7 mouse cellular contexts compared by ENCODE assay signal in the genomic region with DNA sequence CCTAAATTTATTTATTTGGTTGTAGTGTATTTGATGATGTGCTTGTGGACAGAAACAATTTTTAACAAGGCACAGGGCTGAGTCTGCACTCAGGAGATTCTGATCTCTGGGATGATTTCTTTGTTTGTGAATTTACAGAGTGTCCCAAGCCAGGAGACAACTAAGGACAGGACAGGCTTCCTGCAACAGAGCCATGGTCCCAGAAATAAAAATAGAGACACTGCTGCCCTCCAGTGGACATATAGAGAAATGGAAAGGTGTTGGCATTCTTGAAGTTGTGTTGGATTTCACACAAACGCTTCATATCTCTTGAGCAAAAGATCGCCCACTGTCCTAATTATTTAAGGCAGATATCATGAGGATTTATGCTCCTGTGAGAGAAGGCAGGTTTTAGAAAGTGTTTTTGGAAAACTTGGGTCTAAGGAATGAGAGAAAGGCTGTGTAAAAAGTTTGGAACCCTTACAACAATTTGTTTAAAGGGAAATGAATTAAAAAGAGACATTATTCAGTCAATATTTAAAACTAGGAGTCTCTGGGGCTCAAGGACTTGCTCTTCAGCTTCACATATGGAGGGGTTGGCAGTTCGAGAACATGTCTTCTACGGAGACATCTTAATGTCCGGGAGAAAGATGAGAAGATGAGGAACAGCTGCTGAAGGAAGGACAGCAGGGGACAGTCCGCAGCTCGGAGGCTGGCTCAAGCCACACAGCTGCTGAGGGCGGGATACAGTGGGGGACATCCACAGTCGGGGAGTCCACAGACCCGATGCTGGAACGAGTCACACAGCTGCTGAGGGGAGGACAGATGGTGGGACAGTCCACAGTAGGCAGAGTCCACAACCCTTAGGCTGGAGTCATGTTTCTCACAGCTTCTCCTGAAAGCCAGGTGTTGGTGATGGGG.
DNase-seq lines count a peak whose midpoint lies in the region; ATAC-seq lines count a peak whose summit lies in the region.

No protein-coding gene starts in this region.

- H3K27ac ChIP-seq in hindbrain, embryonic 15.5 days (replicated peaks), result no peak overlapping the region
- H3K27ac ChIP-seq in neural tube, embryonic 13.5 days (replicated peaks), result no peak overlapping the region

- intact Hi-C loops in left cerebral cortex, postnatal 4 days (cut with DNase I), result loop anchor here (5.0 to 10.0 kb wide), 2 partner anchors 576 to 754 kb away; no protein-coding TSS in a partner anchor

- no peaks in the 10 kb centered on the region for H3K27me3 ChIP-seq in hindbrain, embryonic 15.5 days
- H3K27me3 ChIP-seq in neural tube, embryonic 13.5 days, result no peaks in the 10 kb centered on the region

- 57% methylated on average over 11 of the region's 11 CpGs for WGBS in hindbrain, embryonic 15.5 days
- 58% methylated on average over 11 of the region's 11 CpGs for WGBS in neural tube, embryonic 13.5 days

- no peak overlapping the region for H3K9ac ChIP-seq in hindbrain, embryonic 15.5 days
- H3K9ac ChIP-seq in neural tube, embryonic 13.5 days, result no peak overlapping the region

- DNase-seq in right cerebral cortex, postnatal 10 days (ENCODE audit: low spot score in 2 of 2), result peak; percentile 53 to 61
- DNase-seq in right cerebral cortex, postnatal 25 days, result no peak
- peak; percentile 34 for DNase-seq in T-cell, adult 2 months (ENCODE audit: low spot score)
- DNase-seq in embryo, embryonic 11.5 days (ENCODE audit: low read depth, low spot score), result peak; percentile 43
- DNase-seq in left cerebral cortex, postnatal 4 days, result peak; percentile 24

- H3K4me3 ChIP-seq in hindbrain, embryonic 15.5 days, result no peak overlapping the region
- no peak overlapping the region for H3K4me3 ChIP-seq in neural tube, embryonic 13.5 days

- ATAC-seq in hindbrain, embryonic 15.5 days (ENCODE audit: low FRiP score, low read depth), result peak; percentile 61; the same call in 1 of the 2 replicates
- peak; percentile 61 for ATAC-seq in neural tube, embryonic 13.5 days (ENCODE audit: low read depth)

- H3K9me3 ChIP-seq in hindbrain, embryonic 15.5 days, result no peaks in the 10 kb centered on the region
- H3K9me3 ChIP-seq in neural tube, embryonic 13.5 days, result no peaks in the 10 kb centered on the region

- H3K36me3 ChIP-seq in hindbrain, embryonic 15.5 days, result no peaks in the 10 kb centered on the region
- no peaks in the 10 kb centered on the region for H3K36me3 ChIP-seq in neural tube, embryonic 13.5 days

- no peak overlapping the region for H3K4me2 ChIP-seq in hindbrain, embryonic 15.5 days
- H3K4me2 ChIP-seq in neural tube, embryonic 13.5 days, result no peak overlapping the region

- H3K4me1 ChIP-seq in hindbrain, embryonic 15.5 days (replicated peaks), result no peaks in the 10 kb centered on the region
- no peaks in the 10 kb centered on the region for H3K4me1 ChIP-seq in neural tube, embryonic 13.5 days (replicated peaks)
